Mouse (Mus musculus): ENCODE measurements around the gene Vmn2r19.

DNA sequence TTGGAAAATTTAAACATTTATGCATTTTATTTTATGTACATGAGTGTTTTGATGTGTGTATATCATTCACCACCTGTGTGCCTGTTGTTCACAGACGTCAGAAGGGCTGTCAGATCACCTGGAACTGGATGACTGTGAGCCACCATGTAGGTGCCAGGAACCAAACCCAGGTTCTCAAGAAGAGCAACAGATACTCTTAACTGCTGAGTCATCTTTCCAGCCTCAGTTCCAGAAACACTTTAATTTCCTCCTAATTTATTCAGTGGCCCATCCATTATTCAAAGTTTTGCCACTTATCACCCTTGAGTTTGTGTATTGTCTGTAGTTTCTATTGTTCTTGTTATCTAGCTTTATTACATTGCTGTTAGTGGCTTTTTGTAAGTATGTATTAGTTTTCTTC lies 11.4 kb upstream of the Vmn2r19 start:
- TF ChIP-seq POLR2A (IDR thresholded peaks at IDR 0.05; ENCODE audit: control insufficient read depth in 1 of 2, insufficient read depth in 1 of 2, low read depth in 1 of 2, low read length in 2 of 2, poor library complexity in 1 of 2): no peak
- no peak for TF ChIP-seq TCF12 (IDR thresholded peaks at IDR 0.05; ENCODE audit: low read depth, low read length)
- no peak for TF ChIP-seq JUND (IDR thresholded peaks at IDR 0.05; ENCODE audit: low read depth, low read length)
- no peak for TF ChIP-seq CTCF (IDR thresholded peaks at IDR 0.05 in 2 of 3, conservative IDR thresholded peaks at IDR 0.05 in 1 of 3; ENCODE audit: control insufficient read depth in 1 of 3, insufficient read depth in 1 of 3, low read depth in 2 of 3, low read length in 3 of 3, poor library complexity in 1 of 3, severe bottlenecking in 1 of 3)
- no peak for TF ChIP-seq CHD2 (IDR thresholded peaks at IDR 0.05; ENCODE audit: low read length)
- TF ChIP-seq USF2 (IDR thresholded peaks at IDR 0.05; ENCODE audit: borderline replicate concordance in 1 of 2, insufficient read depth in 1 of 2, low read depth in 1 of 2, low read length in 2 of 2): no peak
- no peak for TF ChIP-seq GABPA (IDR thresholded peaks at IDR 0.05; ENCODE audit: low read depth, low read length)
- no peak for TF ChIP-seq BHLHE40 (IDR thresholded peaks at IDR 0.05; ENCODE audit: borderline replicate concordance, low read depth, low read length)
